Mouse (Mus musculus): Measurements from ENCODE around the gene Ptprr.

Gene Ptprr

DNA sequence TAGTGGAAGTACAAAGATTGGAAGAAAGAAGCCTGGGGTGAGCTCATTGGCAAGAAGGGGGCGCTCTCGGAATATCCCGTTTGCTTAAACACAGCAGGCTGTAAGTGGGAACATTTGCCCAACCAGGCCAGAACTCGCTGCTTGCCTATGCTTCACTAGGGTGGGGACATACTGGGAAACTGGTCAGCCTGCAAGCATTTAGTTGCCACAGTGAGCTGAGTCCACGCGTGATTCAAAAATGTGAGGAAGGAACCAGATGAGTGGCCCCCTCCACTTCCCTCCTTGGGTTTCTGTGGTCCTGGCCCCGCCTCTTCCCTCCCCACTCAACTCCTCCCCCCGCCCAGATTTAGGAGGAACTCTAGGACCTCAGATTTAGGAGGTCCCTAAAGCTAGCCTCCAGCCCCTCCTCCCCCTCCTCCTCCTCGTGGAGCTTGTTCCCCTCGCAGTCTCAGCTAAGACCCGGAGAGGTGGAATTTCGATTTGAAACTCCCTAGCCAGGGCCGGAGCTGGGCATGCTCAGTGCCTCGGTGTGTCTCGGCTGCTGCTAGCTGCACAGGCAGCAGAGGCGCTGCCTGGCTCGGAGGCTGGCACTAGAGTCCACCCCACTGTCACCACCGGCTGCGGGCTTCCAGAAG lies at the start of gene Ptprr:
Ptprr (plus strand) TSS at position 369 of the 635 bp plus-strand sequence.
- DNase-seq, result peak; percentile 46

DNA sequence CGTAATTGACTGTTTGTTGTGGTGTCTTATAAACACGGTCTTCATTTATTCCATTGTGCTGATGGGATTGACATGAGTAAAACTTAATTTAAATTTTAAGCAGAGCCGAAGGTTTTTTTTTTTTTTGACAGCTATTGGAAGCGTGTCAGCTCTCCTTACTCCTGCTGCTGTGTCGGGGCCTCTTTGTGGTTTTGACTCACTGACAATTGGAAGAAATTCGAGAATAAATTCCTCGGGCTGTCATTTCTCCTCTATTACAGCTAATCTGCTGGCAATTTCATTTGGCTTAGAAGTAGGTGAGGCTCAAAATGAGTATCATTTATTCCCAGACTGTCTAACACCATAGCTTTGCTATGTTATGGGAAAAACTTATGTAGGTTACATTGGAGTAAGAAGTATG lies 41.7 kb upstream of the Ptprr start:
- no peak for DNase-seq

DNA sequence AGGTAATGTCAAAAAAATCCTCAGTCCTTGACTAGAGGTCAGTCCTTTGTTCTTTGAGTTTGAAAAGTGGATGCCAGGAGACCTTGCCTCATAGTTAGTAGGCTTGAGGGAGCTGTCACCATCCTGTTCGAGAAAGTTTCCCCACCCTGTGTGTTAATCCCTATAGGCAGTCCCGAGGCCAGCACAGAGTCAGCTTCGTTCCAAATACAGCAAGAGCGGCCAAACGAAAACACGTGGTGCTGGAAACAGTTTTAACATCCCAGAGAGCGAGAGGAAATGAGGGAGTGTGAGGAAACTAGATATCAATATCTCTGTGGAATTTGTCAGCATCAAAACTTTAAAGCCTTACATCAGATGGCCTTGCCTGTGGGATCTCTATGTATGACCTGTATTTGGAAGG lies 39.0 kb upstream of the Ptprr start:
- no peak for DNase-seq

DNA sequence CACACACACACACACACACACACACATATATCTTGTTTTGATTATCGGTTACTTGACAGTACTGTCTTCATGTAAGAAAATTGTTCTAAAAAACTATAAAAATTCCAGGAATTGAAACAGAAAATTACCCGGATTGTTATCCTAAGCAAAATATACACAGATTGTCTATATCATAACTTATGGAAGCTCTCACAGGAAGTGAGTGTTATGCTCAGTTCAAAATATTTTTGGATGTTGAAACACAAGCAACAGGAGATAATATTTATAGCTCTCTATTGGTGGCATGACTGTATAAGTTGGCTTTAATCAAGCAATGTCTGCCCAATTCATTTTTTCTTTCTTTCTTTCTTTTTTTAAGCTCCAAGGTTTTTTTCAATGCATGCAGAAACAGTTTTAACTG lies 38.0 kb upstream of the Ptprr start:
- DNase-seq, result no peak

DNA sequence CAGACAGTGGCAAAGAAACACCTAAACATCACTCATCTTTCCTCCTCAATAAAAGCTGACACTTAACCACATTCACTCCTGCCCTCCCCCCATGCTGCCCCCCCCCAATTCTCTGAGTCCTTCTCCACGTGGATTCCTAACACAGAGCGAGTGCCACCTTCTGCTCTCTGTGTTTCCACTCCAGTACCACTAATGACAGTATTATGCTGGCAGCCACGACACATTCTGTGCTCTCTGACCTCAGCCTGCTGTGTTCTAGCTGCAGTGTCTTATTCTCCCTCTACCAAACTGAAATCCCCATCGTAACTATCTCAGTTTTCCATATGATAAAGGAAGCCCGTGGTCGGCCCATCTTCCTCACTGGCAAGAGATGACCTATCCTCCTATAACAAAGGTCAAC lies 33.7 kb upstream of the Ptprr start:
- DNase-seq, result no peak

DNA sequence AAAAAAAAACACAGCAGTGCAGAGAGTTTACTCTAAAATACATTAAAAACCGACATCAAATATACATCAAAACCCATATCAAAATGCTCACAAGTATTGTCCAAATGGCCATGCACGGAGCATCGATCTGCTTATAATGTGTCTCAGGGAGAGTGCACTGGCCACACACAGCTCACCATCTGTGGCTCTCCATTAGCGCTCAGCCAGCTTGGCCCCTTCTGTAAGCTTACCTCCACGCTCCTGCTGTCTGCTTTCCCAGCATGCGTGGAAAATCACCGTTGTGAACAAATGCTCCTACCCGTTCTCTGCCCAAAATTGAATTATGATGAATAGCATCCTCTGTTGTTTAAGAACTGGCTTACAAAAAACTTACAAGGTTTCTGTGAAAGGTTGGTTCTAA lies 16.2 kb upstream of the Ptprr start:
- DNase-seq, result no peak

DNA sequence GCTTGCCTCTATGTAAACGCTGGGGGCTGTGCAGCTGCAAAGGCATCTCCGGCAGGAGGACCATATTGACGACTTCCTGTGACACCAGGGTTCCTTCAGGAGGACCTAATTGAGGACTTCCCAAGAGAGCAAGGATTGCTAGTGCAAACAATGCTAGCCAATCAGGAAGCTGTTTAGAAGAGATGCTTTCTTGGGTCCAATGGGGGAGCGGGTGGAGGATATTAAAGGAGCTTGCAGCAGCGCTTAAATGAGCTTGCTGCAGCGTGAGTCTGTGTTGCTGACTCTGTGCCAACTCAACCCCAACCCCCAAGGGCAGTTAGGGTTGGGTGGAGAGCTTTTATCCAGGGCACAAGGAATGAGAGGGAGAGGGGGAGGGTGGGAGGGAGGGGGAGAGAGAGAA lies 11.3 kb upstream of the Ptprr start:
- no peak for DNase-seq

DNA sequence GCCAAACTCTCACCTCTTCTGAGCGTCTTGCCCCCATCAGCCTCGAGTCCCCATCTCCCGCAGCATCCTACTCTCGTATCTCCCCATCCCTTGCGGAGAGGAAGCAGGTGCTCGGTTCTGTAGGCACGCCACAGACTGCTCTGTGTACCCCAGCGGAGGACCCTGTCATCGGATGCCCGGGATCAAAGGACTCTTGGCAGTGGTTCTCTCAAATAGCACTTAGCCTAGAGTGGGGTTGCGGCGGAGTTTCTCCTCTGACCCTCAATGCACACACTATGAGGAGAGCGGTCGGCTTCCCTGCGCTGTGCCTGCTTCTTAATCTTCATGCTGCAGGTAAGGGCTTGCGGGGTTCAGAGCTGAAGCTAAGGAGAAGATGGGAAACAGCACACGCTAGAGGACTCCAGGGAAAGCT lies 473 bp downstream of the Ptprr start:
- no peak for DNase-seq

DNA sequence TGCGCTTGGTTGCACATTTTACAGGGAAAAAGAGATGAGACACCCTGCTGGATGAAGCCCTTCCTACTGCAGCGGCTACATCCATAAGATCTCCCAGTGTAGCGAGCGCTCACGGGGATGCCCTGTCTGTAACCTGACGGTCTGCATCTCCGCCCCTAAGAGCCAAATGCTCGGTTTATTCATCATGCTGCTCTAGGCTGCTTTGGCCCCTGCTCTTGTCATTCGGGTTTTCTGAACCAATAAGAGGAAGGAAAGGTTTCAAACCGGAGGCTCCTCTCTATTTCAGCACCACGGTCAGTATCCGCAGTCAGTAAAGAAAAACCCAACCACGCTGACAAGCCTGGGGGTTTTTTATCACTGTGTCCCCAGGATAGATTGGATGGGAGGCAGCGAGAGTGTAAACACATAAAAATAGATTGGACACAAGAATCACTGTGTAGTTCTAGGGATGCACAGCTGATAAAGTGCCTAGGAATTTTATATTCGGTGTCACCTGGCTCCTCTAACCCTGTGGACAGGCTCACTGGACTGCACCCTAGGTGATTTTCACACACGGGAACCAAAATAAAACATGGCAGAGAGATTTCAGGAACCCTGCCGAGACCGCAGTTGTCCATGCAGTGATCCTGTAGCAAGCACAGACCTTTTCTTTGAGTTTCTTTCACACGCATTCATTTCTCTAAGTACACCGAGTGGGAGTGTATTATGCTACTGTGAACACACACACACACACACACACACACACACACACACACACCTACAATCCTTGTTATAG lies 1.3 kb downstream of the Ptprr start:
- DNase-seq, result peak; percentile 15

DNA sequence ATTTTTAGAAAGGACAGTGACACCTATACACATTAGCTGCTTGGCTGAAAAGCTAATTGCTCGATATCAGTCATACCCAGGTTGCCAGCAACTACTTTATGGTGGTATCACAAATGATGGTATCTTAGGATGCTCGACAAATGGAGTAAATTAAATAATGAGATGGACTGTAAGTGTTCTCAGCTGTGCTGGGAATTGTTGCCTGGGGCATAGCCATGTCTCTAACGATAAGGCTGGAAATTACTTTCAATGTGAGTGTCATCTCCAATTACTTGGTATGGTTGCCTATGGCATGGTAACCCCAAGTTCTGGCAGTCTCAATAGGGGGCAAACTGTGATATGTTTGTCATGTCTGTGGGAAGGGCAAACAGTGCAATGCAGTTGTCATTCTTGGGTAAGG lies 3.1 kb downstream of the Ptprr start:
- DNase-seq, result no peak

DNA sequence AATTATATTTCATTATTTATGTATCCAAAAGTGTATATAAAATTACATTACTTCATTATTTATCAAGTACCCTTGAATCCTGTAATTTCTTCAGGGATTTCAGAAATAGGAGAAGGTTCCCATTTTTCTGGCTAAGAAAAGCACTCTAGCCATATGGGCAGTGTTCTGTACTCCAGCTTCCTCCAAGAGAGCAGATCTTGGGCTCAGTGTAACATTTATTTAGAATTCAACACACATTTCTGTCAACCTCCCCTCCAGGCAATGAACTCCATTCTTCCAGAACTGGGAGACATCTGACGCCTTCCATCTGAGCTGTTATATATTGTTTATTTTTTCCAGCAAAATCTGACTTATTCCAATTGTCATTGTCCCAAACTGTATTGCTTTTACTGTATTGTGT lies 20.1 kb downstream of the Ptprr start:
- DNase-seq, result no peak

DNA sequence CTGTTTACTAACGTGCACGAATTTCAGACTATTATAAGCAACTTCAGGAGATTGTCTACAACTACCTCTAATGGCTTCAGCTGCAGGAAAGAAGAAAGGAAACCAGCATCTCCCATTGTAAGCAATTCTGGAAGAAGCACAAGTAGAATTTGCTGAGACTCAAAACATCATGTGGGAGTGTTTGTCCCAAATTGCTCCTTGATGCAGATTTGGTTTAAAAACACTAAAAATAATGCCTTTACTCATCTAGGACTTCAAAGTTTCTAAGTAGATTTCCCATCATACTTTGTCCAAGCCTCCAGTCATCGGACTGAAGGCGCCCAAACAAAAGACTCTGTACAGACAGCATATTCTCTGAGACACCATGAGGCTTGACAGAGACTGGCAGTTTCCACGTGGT lies 57.9 kb downstream of the Ptprr start:
- no peak for DNase-seq

DNA sequence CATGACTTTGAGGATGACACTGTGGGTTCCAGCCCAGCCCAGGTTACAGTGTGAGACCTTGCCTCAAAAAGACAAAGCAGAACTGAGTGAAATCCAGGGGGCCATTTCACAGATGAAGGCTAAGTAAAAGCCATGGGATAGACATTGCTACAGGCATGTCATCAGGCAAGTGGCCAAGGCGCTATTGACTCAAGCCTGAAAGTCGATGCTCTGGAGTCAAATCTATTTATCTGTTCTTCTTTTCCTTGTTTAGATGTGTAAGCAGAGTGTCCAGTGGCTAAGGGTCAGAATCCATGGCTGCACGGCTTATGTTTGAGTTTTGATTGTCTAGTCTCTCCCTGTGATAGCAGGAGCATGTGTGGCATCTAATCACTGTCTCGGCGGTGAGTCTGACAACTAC lies 60.6 kb downstream of the Ptprr start:
- no peak for DNase-seq

DNA sequence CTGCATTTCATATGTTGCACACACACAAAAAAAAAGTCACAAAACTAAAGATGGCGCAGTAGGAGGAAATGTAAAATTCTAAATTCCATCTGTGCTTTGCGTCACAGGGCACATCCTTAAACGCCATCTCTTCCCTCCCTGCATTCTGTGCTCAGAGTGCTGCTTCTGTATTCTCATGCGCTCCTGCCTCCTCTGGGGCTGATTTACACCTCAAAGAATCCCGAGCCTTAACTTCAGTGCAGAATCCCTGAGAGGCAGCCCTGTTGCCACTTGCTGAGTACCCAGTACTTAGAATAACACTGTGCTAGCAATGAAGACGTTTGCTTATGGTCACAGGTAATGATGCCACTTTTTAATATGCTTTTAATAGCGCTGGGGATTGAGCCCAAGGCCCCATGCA lies 61.4 kb downstream of the Ptprr start:
- no peak for DNase-seq

DNA sequence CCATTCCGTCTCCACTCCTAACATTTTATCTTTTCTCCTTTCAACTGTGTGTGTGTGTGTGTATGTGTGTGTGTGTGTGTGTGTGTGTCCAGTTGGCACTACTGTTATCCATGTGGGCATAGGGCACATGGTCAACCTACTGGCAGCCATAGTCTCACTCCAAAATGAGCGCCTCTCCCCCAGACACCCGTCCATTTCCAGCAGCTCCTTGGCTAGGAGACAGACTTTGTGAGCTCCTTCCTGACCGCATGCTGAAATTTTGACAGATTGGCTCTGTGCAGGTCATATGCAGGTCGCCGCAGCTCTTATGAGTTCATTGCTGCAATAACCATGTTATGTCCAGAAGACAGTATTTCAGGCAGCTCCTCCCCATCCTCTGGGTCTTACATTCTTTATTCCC lies 62.8 kb downstream of the Ptprr start:
- DNase-seq, result no peak

DNA sequence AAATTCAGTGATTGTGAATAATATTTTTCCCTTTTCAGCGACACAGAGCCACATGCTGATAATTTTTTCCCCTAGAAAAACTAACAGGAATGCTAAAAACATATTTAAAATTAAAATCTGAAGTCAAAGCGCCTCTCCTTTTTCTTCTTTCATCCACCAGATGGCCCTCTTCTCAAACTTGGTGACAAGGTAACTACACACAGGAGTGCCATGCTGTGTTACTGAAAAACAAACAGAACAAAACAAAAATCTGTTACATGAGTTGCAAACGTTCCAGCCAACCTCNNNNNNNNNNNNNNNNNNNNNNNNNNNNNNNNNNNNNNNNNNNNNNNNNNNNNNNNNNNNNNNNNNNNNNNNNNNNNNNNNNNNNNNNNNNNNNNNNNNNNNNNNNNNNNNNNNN lies 66.0 kb downstream of the Ptprr start:
- DNase-seq, result peak; percentile 3

DNA sequence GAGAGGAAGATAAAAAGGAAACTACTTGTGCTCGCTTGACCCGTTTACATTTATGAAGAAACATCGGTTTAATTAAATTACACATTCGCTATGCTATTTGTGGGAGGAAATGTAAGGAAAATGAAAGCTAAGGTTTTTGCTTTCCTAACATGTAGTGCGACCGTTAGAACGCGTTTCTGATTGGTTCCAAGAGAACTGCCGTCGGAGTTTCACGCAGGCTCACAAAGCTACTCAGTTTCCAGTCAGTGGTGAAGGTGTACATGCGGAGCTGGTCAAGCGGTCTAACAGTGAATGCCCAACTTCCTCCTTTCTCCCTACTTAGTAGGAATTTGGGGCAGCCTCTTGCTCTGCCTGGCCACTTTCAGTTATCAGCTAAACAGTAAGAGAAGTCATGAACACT lies 78.5 kb downstream of the Ptprr start:
- DNase-seq, result no peak

DNA sequence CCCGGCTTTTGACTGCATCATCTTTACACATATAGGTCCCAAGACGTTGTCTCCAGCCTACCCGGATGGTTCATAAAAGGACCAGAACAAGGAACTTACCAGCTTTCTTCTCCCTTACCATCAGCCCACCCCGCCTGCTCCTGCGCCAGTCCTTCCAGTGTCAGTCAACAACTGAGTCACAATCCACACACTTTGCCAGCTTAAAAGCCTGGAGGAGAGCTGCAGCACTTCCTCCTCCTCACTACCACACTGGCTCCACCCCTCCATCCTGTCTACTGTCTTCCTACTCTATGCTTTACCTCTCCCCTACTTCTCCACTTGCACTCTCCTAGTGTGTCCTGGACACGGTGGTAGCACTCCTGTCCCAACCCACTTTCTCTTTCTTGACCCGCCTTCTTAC lies 80.5 kb downstream of the Ptprr start:
- no peak for DNase-seq

DNA sequence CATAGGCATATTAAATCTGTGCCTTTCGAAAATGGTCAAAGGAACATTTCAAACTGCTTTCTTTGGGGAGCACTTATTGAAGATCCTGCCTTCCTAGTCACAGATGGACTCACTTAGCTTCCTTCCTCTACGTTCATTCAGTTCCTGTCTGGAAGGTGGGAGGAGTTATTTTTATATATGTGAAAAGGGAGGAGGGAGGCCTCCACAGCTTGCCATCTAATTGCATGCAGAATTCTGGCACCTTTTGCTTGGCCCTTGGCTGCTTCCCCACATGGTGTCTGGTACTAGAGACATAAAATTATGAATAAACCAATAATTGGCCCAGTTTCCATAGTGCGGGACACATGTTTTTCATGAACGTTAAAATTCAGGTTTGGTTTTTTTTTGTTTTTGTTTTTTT lies 90.2 kb downstream of the Ptprr start:
- DNase-seq, result no peak

DNA sequence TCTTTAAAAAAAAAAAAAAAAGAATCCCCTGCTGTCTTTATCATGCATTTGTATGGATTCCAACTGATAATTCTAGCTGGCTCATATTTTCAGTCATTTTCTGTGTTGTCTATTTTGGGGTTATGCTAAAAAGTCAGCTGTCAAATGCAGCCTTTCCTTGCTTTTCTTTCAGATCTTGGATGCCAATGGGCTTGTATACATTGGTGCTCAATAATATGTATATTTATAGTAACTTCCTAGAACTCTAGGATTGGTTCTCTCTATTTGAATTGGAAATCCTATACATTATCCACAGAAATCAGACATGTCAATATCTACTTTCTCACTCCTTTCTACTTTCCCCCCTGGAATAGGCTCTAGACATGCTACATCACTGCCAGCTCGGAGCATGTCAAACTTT lies 90.7 kb downstream of the Ptprr start:
- DNase-seq, result no peak

DNA sequence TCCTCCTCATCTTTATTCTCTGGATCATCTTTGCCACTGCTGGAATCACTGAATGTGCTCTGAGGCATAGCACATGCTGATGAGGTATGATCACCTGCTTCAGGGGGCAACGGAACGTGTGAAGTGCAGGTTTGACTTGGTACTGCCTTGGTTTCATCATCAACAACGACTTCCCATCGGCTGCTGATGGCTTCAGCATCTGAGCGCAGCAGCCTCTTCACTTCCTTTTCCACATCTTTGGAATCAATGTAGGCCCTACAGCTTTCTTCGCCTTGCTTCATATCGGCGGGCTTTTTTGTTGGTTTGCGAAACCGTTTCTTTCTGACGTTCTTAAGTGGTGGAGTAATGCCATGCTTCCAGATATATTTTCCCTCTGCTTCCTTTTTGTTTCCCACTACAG lies 94.9 kb downstream of the Ptprr start:
- DNase-seq, result no peak

DNA sequence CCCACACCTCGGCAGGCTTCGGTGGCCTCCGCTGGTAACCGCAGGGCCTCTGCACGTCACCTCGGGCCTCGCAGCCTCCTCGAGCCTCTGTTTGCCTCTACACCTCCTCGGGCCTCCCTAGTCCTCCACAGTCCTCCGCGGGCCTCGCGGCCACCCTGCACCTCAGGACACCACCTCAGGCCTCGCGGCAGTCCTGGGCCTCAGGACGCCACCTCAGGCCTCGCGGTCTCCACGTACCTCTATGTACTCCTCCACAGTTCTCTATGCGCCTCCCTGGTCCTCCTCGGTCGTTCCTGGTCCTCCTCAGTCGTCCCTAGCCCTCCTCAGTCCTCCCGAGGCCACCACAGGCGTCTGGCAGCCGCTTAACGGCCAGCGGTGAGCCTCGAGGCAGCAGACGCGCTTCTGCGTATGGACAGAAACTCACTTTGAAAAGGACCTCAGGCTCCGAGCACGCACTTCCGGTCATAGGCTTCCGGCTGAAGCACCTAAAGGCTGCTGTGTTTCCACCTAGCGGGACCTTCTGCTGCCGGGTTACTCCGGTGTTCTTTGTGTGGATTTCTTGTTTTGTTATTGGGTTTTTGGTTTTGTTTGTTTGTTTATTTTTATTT lies 96.0 kb downstream of the Ptprr start, which contains the start of gene 4933416C03Rik:
4933416C03Rik (minus strand) TSS at position 51 of the 608 bp plus-strand sequence.
- DNase-seq, result no peak

DNA sequence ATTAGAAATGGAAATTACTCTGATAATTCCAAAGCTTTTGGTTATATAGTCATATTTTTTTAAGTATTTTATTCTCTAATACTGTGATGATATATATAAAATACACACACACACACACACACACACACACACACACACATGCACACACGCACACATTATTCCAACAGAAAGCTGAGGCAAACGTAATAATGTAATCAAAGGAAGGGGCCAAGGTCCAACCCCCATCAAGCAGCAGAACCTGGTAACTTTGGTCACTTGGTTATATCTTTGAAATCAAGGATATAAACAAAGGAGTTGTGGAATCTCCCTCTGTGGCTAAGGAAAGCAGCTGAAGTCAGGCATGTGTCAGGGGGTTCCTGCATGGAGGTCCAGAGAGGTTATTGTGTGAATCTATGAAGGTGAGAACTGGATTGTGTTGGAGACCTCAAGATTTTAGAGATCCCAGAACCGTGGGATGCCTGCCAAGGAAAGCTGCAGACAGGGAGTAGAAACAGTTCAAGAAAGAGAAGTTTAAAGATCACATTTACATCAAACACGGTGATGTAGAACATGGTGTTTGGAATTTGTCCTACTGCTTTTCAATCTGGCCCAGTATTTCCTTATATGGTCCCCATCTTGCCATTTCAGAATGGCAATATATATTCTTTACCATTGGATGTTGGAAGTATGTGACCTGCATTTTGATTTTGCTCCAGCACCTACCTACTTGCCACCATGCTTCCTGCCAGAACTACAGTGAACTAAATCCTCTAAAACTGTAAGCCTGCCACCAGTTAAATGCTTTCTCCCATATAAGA lies 98.1 kb downstream of the Ptprr start:
- no peak for DNase-seq

DNA sequence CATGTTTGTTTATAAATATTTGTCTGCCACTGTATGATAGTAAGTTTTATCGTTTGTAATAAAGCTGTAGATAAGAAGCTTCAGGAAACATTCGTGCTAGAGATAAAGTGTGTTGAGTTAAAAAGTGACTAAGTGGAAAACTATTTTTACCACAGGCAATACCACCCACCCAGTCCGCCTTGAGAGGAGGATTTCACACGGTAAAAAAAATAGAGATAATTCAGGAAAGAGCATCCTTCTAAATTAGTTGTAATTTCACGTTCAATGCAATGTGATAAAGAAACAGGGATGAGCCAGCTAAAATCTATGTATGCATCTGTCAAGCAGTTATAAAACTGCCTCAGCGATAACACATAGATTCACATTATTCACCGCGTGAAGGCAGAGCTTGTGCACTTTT lies 99.0 kb downstream of the Ptprr start:
- DNase-seq, result no peak

All from kidney, postnatal 14 days (tissue).